In genomic region chr17:13744824-13745223, GRCm38 (mm10) we compare ENCODE assay signal across 8 mouse cellular contexts. TPM values are rescaled to one million over a fixed set of nuclear protein-coding genes. Genes with fewer than 3 reads are reported as not detected.
DNase-seq lines count a peak whose midpoint lies in the region; ATAC-seq lines count a peak whose summit lies in the region.

No protein-coding gene starts in this region.

- H3K27ac ChIP-seq in heart, embryonic 12.5 days (ENCODE audit: poor library complexity, severe bottlenecking) = peak overlapping the region; percentile 67
- peak overlapping the region; percentile 82 for H3K27ac ChIP-seq in kidney, embryonic 16.5 days (ENCODE audit: low read length)

- 0 out of 2 replicates have a peak overlapping the region, but pooled peaks have one; percentile 14 for H3K9ac ChIP-seq in heart, embryonic 12.5 days
- no peak overlapping the region for H3K9ac ChIP-seq in kidney, embryonic 16.5 days (replicated peaks; ENCODE audit: low read length)

- no peak overlapping the region for H3K4me3 ChIP-seq in heart, embryonic 12.5 days
- no peak overlapping the region for H3K4me3 ChIP-seq in kidney, embryonic 16.5 days (ENCODE audit: low read length)

- ATAC-seq in heart, embryonic 12.5 days (ENCODE audit: insufficient number of reproducible peaks, low FRiP score) = 0 out of 2 replicates have a peak, but pooled peaks have one; percentile 49
- peak; percentile 91 for ATAC-seq in kidney, embryonic 16.5 days (ENCODE audit: low FRiP score, low TSS enrichment)
- ATAC-seq in inflammation-experienced regulatory T-cells, adult 6 months = no peak

- no peak overlapping the region; the same call in 1 of the 2 replicates for H3K4me2 ChIP-seq in heart, embryonic 12.5 days
- peak overlapping the region; percentile 17; the same call in 1 of the 2 replicates for H3K4me2 ChIP-seq in kidney, embryonic 16.5 days (replicated peaks; ENCODE audit: low read depth, low read length)

- peak; percentile 89 for DNase-seq in heart, adult 11 months
- no peak for DNase-seq in heart, adult 8-10 months (ENCODE audit: low spot score)
- peak; percentile 66 for DNase-seq in adrenal gland, postnatal 25 days
- DNase-seq in B cell, adult 2 months = no peak
- DNase-seq in embryo, embryonic 10 days (ENCODE audit: low spot score) = no peak

- 21% methylated on average over 4 of the region's 4 CpGs for WGBS in heart, embryonic 12.5 days
- WGBS in kidney, embryonic 16.5 days = 25% methylated on average over 4 of the region's 4 CpGs

- H3K27me3 ChIP-seq in heart, embryonic 12.5 days (replicated peaks) = no peaks in the 10 kb centered on the region
- no peaks in the 10 kb centered on the region for H3K27me3 ChIP-seq in kidney, embryonic 16.5 days (ENCODE audit: insufficient read depth, low read length)

- H3K36me3 ChIP-seq in heart, embryonic 12.5 days = no peaks in the 10 kb centered on the region
- H3K36me3 ChIP-seq in kidney, embryonic 16.5 days (ENCODE audit: insufficient read depth, low read length) = no peaks in the 10 kb centered on the region

- H3K4me1 ChIP-seq in heart, embryonic 12.5 days (replicated peaks) = peaks cover 58% of the 10 kb centered on the region
- peaks cover 45% of the 10 kb centered on the region for H3K4me1 ChIP-seq in kidney, embryonic 16.5 days (ENCODE audit: insufficient read depth, low read length)

- H3K9me3 ChIP-seq in heart, embryonic 12.5 days (replicated peaks) = no peaks in the 10 kb centered on the region
- no peaks in the 10 kb centered on the region for H3K9me3 ChIP-seq in kidney, embryonic 16.5 days (ENCODE audit: low read length)

RNA-seq across cellular contexts. Expression of gene Afdn, which starts 15.5 kb away (rescaled TPM):
- total RNA-seq in heart, adult 8-10 months (2022) = 100 to 1,000 TPM in 1 of 4 experiments, 10 to 100 TPM in 3; 62.7 to 106 (median 77.6) TPM
- total RNA-seq in adrenal gland, postnatal 25 days (2021) = 81.1 and 93.8 TPM in 2 replicates
- polyA plus RNA-seq in heart, embryonic 12.5 days (2016; fragmentation: Nextera tagmentation; extraction: Ambion mirVana) = 106 and 108 TPM in 2 replicates
- polyA plus RNA-seq in kidney, embryonic 16.5 days (2015; fragmentation: Nextera tagmentation; extraction: Ambion mirVana) = 52.7 TPM in 2 replicates
- 1 to 10 TPM; 1.0 to 2.6 (median 2.0) TPM for polyA plus RNA-seq in inflammation-experienced regulatory T-cells, adult 6 months (2017; shearing (Covaris generic))

RNA-seq across cellular contexts. Expression of gene Tcte2, which starts 16.8 kb away (rescaled TPM):
- 1 to 10 TPM; 6.0 to 7.6 (median 6.3) TPM for total RNA-seq in heart, adult 8-10 months (2022)
- 5.3 and 6.0 TPM in 2 replicates for total RNA-seq in adrenal gland, postnatal 25 days (2021)
- 3.6 and 4.9 TPM in 2 replicates for polyA plus RNA-seq in heart, embryonic 12.5 days (2016; fragmentation: Nextera tagmentation; extraction: Ambion mirVana)
- 2.8 and 4.0 TPM in 2 replicates for polyA plus RNA-seq in kidney, embryonic 16.5 days (2015; fragmentation: Nextera tagmentation; extraction: Ambion mirVana)
- not detected for polyA plus RNA-seq in inflammation-experienced regulatory T-cells, adult 6 months (2017; shearing (Covaris generic))

Comparison
In these comparisons a context has a peak if more than half of its experiments do, and no peak if none do; other contexts are left out.
1. DNase-seq: peak in heart, adult 11 months (single experiment) and adrenal gland, postnatal 25 days (single experiment); none in heart, adult 8-10 months (single experiment), B cell, adult 2 months (0 of 2) and embryo, embryonic 10 days (single experiment).
2. RNA of gene Afdn, which starts 15.5 kb away (polyA plus RNA-seq): 106 to 108 TPM in heart, embryonic 12.5 days and 52.7 TPM in kidney, embryonic 16.5 days; 1.0 to 2.6 TPM in inflammation-experienced regulatory T-cells, adult 6 months; every median in the first group is over 10 times any median in the second.